Mouse (Mus musculus) layer of hippocampus, postnatal 14 days (tissue): ENCODE results near the gene Nlrx1. TPM values are rescaled to one million over a fixed set of nuclear protein-coding genes. Genes with fewer than 3 reads are reported as not detected.

ENCODE experiments used
- DNase-seq, 2 experiments: peaks; one replicate each; pipeline ENCODE4 v3.0.0; 2021 to 2022; ENCODE audit warnings: low spot score in 2 of 2, mixed read lengths in 1 of 2
- total RNA-seq, 2 experiments: library from RNA; stranded (reverse); gene quantifications; 2 replicates each; pipeline ENCODE4 v1.2.3; 2021

Gene Nlrx1
- total RNA-seq, 2 experiments from 2014 or later: 10.0 to 12.2 TPM

DNA sequence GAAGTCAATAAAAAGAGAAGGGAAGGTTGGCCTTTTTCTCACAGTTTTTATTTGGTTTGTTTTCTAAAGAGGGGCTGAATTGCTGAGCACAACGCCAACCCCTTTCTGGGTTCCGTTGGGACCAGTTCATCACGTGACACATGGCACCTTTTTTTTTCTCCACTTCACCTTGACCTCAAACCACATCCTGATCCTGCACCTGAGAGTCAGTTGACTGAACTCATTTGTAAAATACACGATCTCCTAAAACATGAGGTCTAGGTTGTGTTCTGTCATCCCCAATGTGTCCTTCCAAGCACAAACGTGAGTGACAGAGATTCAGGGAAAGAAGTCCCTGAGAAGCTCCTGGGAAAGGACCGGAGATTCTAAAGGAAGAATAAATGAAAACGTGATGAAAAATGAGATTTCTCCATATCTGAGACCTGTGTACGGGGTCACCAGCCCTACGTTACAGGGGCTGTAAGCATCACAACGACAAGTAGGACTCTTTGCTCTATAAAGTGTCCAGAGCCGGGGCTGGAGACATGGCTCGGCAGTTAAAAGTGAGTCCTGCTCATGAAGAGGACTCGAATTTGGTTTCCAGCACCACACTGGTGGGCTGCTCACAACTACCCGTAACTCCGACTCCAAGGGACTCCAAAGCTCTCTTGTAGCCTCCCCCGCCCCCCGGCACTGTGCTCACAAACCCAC is 29.8 kb downstream of the Nlrx1 start:
- no peak for DNase-seq

DNA sequence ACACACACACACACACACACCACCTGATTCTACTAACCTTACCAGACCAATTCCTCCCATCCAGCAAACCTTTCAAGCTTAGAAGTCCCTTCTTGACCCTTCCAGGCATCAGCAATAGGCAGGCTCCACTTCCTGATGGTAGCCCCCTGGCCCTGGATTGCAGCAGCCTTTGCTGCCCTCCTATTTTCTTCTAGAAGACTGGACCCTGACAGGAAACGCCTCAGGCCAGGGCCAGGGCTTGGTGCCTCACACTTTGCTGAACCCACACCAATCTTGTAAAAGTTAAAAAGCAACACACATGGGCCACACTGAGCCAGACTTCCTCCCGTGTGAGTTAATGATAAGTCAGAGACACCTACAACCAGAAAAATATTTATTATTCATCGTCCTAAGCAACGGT is 31.3 kb downstream of the Nlrx1 start:
- no peak for DNase-seq

DNA sequence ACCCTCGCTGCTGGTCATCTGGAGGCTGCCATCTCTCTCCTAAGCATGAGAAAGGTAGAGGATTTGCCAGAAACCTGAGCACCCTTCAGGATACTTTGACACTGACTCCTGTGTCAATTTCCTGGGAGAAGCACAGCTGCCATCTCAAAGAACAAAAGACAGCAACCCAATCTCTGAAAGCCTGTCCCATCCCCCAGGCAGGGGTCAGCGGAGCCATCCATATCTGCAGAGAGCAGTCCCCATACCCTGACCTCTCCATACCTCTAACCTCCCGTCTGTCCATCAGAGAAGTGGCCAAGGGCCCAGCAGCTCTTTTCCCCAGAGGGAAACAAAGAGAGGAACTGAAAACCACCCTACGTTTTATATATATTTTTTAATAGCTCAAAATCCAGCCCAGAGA is 31.8 kb downstream of the Nlrx1 start:
- DNase-seq: no peak

DNA sequence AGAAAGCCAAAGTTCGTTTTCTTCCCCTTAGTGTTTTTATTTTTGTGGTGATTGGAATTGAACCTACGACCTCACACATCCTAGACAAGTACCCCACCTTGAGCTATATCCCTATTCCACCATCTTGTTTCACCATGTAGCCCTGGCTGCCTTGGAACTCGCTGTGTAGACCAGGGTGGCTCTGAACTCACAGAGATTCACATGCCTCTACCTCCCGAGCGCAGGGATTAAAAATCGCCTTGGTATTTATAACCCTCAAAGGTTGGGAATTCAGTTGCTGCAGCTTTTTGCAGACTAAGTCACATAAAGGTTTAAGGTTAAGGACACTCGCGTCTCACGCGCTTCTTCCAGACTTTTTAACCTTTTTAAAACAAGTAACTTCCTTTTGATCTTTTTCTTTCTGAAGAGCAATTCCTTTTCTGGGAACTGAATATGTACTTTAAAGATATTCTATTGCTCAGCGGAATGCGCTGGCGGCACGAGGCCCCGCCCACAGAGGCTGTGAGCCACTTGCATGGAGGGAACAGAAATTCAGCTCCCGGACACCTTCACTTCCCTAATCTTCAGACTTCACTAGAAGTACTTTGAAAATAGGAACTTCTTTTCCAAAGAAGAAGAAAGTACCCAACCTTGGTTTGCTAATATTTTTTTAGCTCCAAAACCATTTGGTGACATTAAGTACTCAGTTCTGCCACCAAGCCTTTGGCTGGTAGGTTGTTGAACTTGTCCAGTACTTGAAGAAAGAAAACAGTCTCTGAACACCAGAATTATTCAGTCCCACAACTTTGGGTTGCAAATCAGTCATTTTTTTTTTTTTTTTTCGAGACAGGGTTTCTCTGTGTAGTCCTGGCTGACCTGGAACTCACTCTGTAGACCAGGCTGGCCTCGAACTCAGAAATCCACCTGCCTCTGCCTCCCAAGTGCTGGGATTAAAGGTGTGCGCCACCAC is 33.6 kb downstream of the Nlrx1 start:
- DNase-seq: peak in 1 of 2 experiments; percentile 52

- peak; percentile 100 for DNase-seq
Observed at GRCm38 (mm10) chr9:44233802-44234478, 34.5 kb downstream of the Nlrx1 start, which contains the start of gene Cbl. TSS of gene Cbl (minus strand) at chr9:44234049.

GRCm38 (mm10) chr9:44233021-44233801 is 35.2 kb downstream of the Nlrx1 start:
- DNase-seq: peak in 1 of 2 experiments; percentile 64

DNA sequence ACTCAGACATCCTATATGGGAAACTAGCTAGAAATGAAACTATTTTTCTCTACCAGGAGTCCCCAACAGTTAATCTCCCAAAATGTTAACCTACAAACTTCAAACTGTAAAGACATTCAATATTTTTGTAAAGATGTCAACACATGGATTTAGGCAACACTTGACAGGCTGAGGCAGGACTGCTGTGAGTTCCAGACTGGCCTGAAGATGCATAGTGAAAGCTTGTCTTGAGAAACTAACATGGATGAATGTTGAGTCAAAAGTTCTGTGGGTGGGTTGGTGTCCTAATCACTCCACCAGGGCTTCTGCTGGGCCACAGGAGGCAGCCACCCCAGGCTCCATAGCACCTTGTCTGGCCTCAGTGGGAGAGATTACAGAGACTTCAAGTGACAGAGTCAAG is 36.8 kb downstream of the Nlrx1 start:
- DNase-seq: no peak

DNA sequence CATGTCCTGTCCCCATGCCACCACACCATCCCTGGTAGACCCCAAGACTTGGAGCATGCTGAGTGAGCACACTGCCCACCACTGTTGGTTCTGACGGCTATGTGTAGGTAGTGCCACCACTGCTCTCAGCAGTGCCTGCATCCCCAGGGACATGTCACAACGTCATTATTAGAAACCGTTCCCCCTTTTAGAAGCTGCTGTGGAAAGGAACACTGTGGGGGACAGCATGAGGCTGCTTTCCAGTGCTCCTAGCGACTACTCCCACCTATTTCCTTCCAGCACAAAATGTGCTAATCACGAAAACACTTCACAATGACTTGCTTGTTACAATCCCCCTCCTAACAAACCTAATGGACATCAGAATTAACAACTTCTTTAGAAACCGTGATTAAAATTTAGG is 42.4 kb downstream of the Nlrx1 start:
- DNase-seq: no peak

GRCm38 (mm10) chr9:44213538-44213937 is 54.9 kb downstream of the Nlrx1 start:
- DNase-seq: no peak

GRCm38 (mm10) chr9:44212406-44212805 is 56.0 kb downstream of the Nlrx1 start:
- DNase-seq: no peak

DNA sequence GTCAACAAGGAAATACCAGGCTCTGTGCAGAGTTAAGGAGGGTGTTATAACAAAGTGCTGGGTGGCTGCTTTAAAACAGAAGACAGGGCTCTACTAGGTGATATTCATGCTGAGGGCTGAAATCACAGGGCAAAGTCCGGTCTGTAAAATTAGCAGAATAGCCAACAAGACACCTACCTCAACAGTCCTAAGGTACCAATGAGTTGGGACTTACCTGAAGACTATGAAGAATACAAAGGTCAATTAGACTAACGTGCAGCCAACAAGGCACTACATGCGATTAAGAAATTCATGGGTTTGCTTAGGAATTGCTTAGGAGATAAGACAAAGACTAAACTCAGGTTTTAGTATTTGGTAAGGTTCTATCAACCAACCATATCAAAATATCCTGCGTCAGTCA is 59.0 kb downstream of the Nlrx1 start:
- no peak for DNase-seq

DNA sequence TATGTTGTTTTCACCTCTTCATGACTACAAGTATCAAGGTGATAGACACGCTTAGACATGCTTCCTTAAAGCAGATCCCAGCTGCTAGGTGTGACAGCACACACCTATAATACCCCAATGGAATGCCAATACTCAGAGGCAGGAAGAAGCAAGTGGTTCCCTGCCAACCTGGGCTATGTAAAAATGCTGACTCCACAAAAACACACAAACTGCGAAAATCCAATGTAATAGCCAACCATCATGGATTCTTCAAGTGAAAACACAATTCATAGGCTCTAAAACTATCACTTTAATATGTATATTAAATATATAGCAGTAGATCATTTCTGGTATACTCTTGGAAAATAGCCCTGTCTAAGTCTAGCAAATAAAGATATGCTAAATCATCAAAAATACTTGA is 60.6 kb downstream of the Nlrx1 start:
- DNase-seq: no peak

Other genes with a start within 250 kb of the Nlrx1 start
- 100 to 1,000 TPM; 779 TPM for gene Thy1, start 225.2 kb downstream of the Nlrx1 start, total RNA-seq
- 10 to 100 TPM; 60.3 to 70.8 TPM for gene Usp2, start 201.6 kb downstream of the Nlrx1 start, total RNA-seq
- gene Mfrp, start 166.9 kb downstream of the Nlrx1 start, total RNA-seq: 1 to 10 TPM in 1 of 2 experiments, under 1 TPM in 1; 0.33 to 8.6 TPM
- 10 to 100 TPM; 13.5 to 18.6 TPM for gene C1qtnf5, start 161.4 kb downstream of the Nlrx1 start, total RNA-seq
- under 1 TPM; 0.14 to 0.29 TPM for gene Gm49380, start 155.1 kb downstream of the Nlrx1 start, total RNA-seq
- gene Rnf26, start 155.1 kb downstream of the Nlrx1 start, total RNA-seq: 10 to 100 TPM; 27.7 to 28.2 TPM
- gene Mcam, start 134.1 kb downstream of the Nlrx1 start, total RNA-seq: 10 to 100 TPM; 24.5 to 27.8 TPM
- gene Cbl, start 34.5 kb downstream of the Nlrx1 start, total RNA-seq: 10 to 100 TPM; 58.1 to 62.7 TPM
- gene Ccdc153, start 27.9 kb downstream of the Nlrx1 start, total RNA-seq: 1 to 10 TPM; 4.5 to 8.4 TPM
- gene Pdzd3, start 17.1 kb downstream of the Nlrx1 start, total RNA-seq: 1 to 10 TPM in 1 of 2 experiments, under 1 TPM in 1; 0.88 to 1.0 TPM
- 10 to 100 TPM; 69.3 to 75.8 TPM for gene Abcg4, start 20.0 kb upstream of the Nlrx1 start, total RNA-seq
- gene Hinfp, start 37.1 kb upstream of the Nlrx1 start, total RNA-seq: 10 to 100 TPM; 26.0 to 28.5 TPM
- 100 to 1,000 TPM; 128 to 144 TPM for gene C2cd2l, start 51.7 kb upstream of the Nlrx1 start, total RNA-seq
- 10 to 100 TPM; 16.2 to 16.3 TPM for gene Dpagt1, start 57.4 kb upstream of the Nlrx1 start, total RNA-seq
- gene H2afx, start 66.1 kb upstream of the Nlrx1 start, total RNA-seq: 10 to 100 TPM; 50.5 to 59.1 TPM
- 10 to 100 TPM; 22.6 to 22.8 TPM for gene Hmbs, start 75.6 kb upstream of the Nlrx1 start, total RNA-seq
- gene Vps11, start 93.1 kb upstream of the Nlrx1 start, total RNA-seq: 10 to 100 TPM; 41.8 to 46.1 TPM
- 100 to 1,000 TPM in 1 of 2 experiments, 10 to 100 TPM in 1; 97.1 to 116 TPM for gene Hyou1, start 110.9 kb upstream of the Nlrx1 start, total RNA-seq
- gene Slc37a4, start 128.3 kb upstream of the Nlrx1 start, total RNA-seq: 10 to 100 TPM; 39.8 to 41.0 TPM
- 100 to 1,000 TPM; 593 to 617 TPM for gene Rps25, start 138.5 kb upstream of the Nlrx1 start, total RNA-seq
- gene Trappc4, start 139.0 kb upstream of the Nlrx1 start, total RNA-seq: 10 to 100 TPM; 67.9 to 73.9 TPM
- gene Ccdc84, start 150.0 kb upstream of the Nlrx1 start, total RNA-seq: 10 to 100 TPM; 19.6 to 24.1 TPM
- gene Foxr1, start 172.5 kb upstream of the Nlrx1 start, total RNA-seq: not detected
- not detected for gene Upk2, start 186.4 kb upstream of the Nlrx1 start, total RNA-seq
- 10 to 100 TPM; 76.1 to 76.3 TPM for gene Bcl9l, start 214.2 kb upstream of the Nlrx1 start, total RNA-seq